Mouse (Mus musculus) right cerebral cortex, postnatal 10 days (tissue): ENCODE data around the gene Zfp451.
"Not testable (repeated sequence)": the region's sequence is repeated elsewhere in the genome, so short reads cannot be mapped to it uniquely, and the experiment has no call there.

Experiments used
- DNase-seq, 2 experiments: peaks; one replicate each; pipeline ENCODE4 v3.0.0; 2021; ENCODE audit warnings: low spot score in 2 of 2

Gene Zfp451

GRCm38 (mm10) chr1:33757491-33758041 lies 56.8 kb downstream of the Zfp451 start, which contains the start of gene Bag2:
Bag2 (minus strand) TSS chr1:33757795.
- peak; percentile 62 to 66 for DNase-seq

DNA sequence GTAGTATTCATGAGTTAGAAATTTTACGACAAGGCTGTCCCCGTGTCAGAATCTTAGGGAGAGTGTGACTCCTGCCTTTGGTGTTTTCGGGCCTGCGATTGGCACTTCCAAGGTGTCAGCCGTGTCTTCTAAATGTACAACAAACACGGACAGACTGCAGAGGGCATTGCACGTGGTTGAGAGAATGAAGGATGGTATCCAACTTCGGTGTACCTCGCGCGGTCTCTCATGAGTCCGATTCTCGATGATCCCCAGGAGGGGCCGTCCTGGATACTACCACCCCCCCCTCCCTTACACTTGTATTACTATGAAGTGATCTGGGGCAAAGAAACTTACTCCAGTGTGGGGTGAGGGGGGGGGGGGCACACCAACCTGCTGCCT lies 57.4 kb downstream of the Zfp451 start:
- no peak for DNase-seq

GRCm38 (mm10) chr1:33756258-33757032 lies 58.0 kb downstream of the Zfp451 start:
- no peak for DNase-seq

GRCm38 (mm10) chr1:33755799-33756198 lies 58.6 kb downstream of the Zfp451 start:
- no peak for DNase-seq

GRCm38 (mm10) chr1:33754965-33755735 lies 59.2 kb downstream of the Zfp451 start:
- peak; percentile 49 to 50 for DNase-seq

DNA sequence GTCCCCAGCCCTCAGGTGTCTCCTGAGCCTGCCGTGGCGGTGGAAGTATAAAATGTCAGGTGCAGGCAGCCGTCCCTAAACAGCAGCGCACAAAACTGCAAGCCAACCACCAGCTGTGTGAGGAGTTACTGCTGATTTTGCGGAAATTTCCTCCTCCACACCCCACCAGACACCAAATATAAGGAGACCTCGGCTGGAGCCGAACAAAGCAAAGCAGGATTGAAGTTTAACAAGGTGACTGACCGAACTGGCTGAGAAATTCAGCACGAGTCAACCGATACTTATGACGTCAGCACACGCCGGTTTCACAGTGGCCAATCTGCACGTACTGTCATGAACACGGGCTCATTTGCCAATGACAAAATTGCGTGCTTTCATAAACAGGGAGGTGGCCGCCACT lies 60.3 kb downstream of the Zfp451 start:
- no peak for DNase-seq

- peak; percentile 56 to 84 for DNase-seq
Measured at GRCm38 (mm10) chr1:33751283-33751682, 63.1 kb downstream of the Zfp451 start.

DNA sequence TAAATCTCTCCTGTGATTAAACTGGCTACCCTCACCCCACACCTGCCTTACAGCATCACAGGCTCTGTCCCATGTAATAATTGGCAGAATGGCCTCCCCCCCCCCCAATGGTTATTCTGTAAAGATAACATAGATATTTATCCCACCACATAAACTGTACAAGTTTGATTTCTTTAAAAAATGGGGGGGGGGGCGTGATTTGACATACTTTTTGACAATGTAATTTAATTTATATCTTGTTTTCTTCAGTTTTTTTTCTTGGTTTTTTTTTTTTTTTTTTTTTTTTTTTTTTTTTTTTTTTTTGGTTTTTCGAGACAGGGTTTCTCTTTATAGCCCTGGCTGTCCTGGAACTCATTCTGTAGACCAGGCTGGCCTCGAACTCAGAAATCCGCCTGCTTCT lies 64.7 kb downstream of the Zfp451 start:
- not testable (repeated sequence) for DNase-seq

DNA sequence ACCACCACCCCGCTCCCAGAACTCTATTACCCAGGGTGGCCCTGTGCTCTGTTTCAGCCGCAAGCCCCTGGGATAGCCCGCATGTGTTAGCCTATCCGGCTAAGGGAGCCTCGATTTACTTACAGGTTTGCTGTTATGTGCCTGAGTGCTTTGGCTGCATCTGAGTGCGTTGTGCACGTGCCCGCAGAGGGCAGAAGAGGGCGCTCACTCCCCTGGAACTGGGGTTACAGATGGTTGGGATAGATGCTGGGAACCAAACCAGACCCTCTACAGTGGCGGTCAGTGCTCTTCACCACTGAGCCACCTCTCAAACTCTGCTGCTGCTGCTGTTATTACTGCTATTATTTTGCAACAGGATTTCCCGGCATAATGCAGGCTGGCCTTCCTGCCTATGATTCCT lies 65.3 kb downstream of the Zfp451 start:
- no peak for DNase-seq

- no peak for DNase-seq
Measured at GRCm38 (mm10) chr1:33745901-33746300, 68.5 kb downstream of the Zfp451 start.

DNA sequence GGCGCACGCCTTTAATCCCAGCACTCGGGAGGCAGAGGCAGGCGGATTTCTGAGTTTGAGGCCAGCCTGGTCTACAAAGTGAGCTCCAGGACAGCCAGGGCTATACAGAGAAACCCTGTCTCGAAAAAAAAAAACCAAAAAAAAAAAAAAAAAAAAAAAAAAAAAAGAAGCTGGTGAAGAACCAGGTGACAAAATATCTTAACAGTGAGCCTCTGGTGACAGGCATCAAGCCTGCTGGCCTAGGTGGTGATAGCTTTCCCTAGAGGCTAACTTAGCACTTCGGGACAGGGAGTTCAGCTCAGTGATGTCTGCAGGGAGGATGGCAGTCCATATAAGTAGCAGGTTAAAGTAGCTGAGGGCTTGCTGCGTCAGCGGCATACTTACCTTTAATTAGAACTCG lies 69.6 kb downstream of the Zfp451 start:
- DNase-seq, result not testable (repeated sequence)

GRCm38 (mm10) chr1:33742903-33743302 lies 71.5 kb downstream of the Zfp451 start:
- DNase-seq, result peak in 1 of 2 experiments; percentile 43

- peak; percentile 87 to 91 for DNase-seq
Measured at GRCm38 (mm10) chr1:33739302-33739701, 75.1 kb downstream of the Zfp451 start.

DNA sequence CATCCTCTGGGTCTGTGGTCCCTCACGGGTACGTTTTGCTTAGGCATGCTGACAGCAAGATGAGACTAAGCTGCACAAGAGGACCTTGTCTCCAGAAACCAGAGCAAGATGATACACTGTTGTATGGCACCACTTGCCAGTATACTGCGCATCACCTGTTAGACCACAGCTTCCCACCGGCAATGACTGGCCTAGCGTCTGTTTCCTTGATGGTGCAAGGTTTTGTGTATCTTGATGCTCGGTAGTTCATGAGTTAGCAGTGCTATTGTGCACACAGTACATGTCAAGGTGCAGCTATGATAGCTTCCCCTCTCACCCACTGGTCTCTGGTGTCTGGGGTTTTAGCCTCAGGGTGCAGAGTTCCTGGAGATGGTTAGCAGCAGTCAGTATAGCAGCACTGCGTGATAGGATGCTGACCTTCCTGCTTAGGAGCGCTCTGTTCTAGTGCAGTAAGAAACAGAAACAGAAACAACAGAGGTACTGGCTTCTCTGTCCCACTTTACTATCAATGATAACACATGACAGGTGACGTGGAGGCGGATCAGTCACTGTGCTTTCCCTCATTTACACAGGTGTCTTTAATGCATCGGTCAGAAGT lies 75.6 kb downstream of the Zfp451 start:
- no peak for DNase-seq

DNA sequence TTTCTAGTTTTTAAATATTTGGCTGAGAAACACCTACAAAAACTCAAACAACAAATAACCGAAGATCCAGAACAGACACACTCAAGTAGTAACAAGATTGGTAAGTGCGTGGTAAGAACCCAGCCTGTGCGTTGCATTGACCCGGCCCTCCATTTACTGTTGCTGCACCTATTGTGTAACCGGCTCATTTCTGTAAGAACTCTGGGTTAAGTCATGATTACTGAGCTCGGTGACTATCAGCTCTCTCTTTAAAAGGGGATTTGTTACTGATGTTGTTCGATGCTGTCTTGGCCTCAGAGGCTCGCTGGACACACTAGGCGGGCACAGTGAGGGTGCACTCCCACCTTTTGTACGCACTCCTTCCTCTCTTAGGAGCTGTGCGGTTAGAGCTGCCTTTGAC lies 76.1 kb downstream of the Zfp451 start:
- no peak for DNase-seq

GRCm38 (mm10) chr1:33734001-33734685 lies 80.3 kb downstream of the Zfp451 start:
- no peak for DNase-seq

DNA sequence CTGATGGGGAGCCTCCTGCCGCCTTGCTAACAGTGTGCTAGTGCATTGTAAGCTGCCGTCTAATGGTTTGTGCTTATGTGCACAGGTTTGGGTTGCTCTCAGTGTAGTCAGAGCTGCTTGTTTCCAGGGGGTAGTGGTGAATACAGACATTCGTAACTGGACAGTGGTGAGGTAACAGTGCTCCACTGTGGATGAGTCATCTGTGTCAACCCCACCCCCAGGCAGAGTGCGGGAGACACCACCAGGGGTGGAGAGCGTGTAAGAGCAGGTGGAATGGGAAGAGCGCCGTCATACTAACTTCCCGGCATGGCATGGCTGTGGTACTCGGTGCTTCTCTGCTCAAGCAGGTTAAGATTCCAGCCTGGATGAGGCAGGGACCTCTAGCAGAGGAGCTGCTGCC lies 81.4 kb downstream of the Zfp451 start:
- no peak for DNase-seq

- no peak for DNase-seq
Measured at GRCm38 (mm10) chr1:33725086-33725485, 89.3 kb downstream of the Zfp451 start.

DNA sequence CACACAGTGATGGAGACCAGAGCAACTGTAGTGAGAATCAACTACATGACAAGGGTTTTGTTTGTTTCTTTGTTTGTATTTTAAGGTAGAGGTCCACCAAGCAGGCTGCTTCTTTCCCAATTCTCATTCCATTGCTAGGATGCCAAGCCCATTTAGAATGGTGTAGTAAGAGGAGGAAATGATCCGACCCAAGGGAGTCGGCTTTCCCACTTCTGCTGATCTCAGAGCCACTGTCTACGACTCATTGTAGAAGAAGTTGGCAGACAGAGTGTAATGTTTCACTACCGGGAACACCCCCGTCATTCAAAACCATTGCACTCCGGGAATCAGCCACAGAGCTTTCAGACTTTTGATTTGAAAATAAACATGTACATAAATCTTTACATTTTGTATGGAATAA lies 89.9 kb downstream of the Zfp451 start:
- DNase-seq, result no peak

- no peak for DNase-seq
Measured at GRCm38 (mm10) chr1:33721020-33721419, 93.4 kb downstream of the Zfp451 start.

DNA sequence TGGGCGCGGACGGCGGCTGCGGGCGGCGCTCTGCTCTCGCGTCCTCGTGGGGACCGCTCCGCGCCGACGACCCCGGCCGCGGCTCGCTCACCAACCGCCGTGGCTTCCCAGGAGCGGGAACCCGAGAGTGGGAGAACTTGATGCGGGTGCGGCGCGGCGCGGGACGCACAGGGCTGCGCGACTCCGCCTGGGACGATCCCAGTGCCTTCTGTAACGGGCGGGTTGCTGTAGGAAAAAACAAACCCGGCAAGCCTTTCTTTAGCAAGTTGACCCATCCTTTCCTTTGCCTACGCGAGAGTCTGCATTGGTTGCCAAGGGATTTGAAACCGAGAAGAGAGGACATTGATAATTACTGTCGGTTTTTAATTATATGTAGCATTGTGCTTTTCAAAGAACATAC lies 94.2 kb downstream of the Zfp451 start:
- DNase-seq, result no peak

GRCm38 (mm10) chr1:33719733-33720225 lies 94.6 kb downstream of the Zfp451 start, which contains the start of gene Rab23:
Rab23 (plus strand) TSS chr1:33719887.
- DNase-seq, result peak; percentile 88 to 91
